Mouse (Mus musculus): ENCODE results near the gene Mettl3. TPM values are rescaled to one million over a fixed set of nuclear protein-coding genes. Genes with fewer than 3 reads are reported as not detected.

Mettl3 gene
- 2.8 and 8.4 TPM in 2 replicates for polyA plus RNA-seq (2012; ENCODE audit: low replicate concordance)

GRCm38 (mm10) chr14:52304644-52305271 lies at the start of gene Mettl3:
Gene Mettl3 (minus strand): TSS chr14:52305128.

GRCm38 (mm10) chr14:52327910-52328812 lies 23.2 kb upstream of the Mettl3 start, which contains the start of gene Sall2:
Gene Sall2 (minus strand): TSS chr14:52328762.

GRCm38 (mm10) chr14:52278932-52279746 lies 25.8 kb downstream of the Mettl3 start, which contains the start of the genes Tox4 and Rab2b:
Gene Tox4 (plus strand): TSS chr14:52279146.
Gene Rab2b (minus strand): TSS chr14:52279545.

GRCm38 (mm10) chr14:52257484-52258213 lies 47.3 kb downstream of the Mettl3 start, which contains the start of gene Chd8:
Gene Chd8 (minus strand): TSS chr14:52257780.

Other genes starting within 250 kb of the Mettl3 start
- 8.3 and 14.3 TPM in 2 replicates for gene Hnrnpc, start 201.1 kb downstream of the Mettl3 start, polyA plus RNA-seq (2012; ENCODE audit: low replicate concordance)
- gene Rpgrip1, start 194.4 kb downstream of the Mettl3 start, polyA plus RNA-seq (2012; ENCODE audit: low replicate concordance), result 0.23 and 0.32 TPM in 2 replicates
- 7.6 and 27.2 TPM in 2 replicates for gene Supt16, start 107.7 kb downstream of the Mettl3 start, polyA plus RNA-seq (2012; ENCODE audit: low replicate concordance)
- 5.9 and 16.9 TPM in 2 replicates for gene Chd8, start 47.3 kb downstream of the Mettl3 start, polyA plus RNA-seq (2012; ENCODE audit: low replicate concordance)
- 12.4 and 22.4 TPM in 2 replicates for gene Tox4, start 26.0 kb downstream of the Mettl3 start, polyA plus RNA-seq (2012; ENCODE audit: low replicate concordance)
- gene Rab2b, start 25.6 kb downstream of the Mettl3 start, polyA plus RNA-seq (2012; ENCODE audit: low replicate concordance), result 0.17 and 0.73 TPM in 2 replicates
- gene Sall2, start 23.6 kb upstream of the Mettl3 start, polyA plus RNA-seq (2012; ENCODE audit: low replicate concordance), result 0.51 and 0.54 TPM in 2 replicates
- gene Olfr1513, start 51.3 kb upstream of the Mettl3 start, polyA plus RNA-seq (2012; ENCODE audit: low replicate concordance), result not detected in 2 replicates
- not detected in 2 replicates for gene Olfr1512, start 74.0 kb upstream of the Mettl3 start, polyA plus RNA-seq (2012; ENCODE audit: low replicate concordance)
- gene Olfr1511, start 92.3 kb upstream of the Mettl3 start, polyA plus RNA-seq (2012; ENCODE audit: low replicate concordance), result not detected in 2 replicates
- gene Olfr1510, start 109.2 kb upstream of the Mettl3 start, polyA plus RNA-seq (2012; ENCODE audit: low replicate concordance), result not detected in 2 replicates
- gene Olfr1509, start 137.9 kb upstream of the Mettl3 start, polyA plus RNA-seq (2012; ENCODE audit: low replicate concordance), result not detected in 2 replicates
- gene Olfr1508, start 162.4 kb upstream of the Mettl3 start, polyA plus RNA-seq (2012; ENCODE audit: low replicate concordance), result not detected in 2 replicates
- not detected in 2 replicates for gene Olfr1507, start 190.6 kb upstream of the Mettl3 start, polyA plus RNA-seq (2012; ENCODE audit: low replicate concordance)